Mouse (Mus musculus) heart, adult 2 months (tissue): ENCODE measurements around the gene Msi2.

Source experiments
- CTCF ChIP-seq: fragments of 200-600 bp; IDR thresholded peaks from 2 replicates; pipeline ENCODE4 v1.8.1; 2022; ENCODE audit warnings: antibody characterized with exemption, mild to moderate bottlenecking, moderate library complexity
- EP300 ChIP-seq: fragments of 200-500 bp; IDR thresholded peaks from 2 replicates; pipeline ENCODE4 v1.6.1; 2011; ENCODE audit warnings: low read depth, low read length, control low read depth; ENCODE audit not compliant: insufficient read depth
- POLR2A ChIP-seq: fragments of 200-500 bp; IDR thresholded peaks from 2 replicates; pipeline ENCODE4 v1.6.1; 2011; ENCODE audit warnings: mild to moderate bottlenecking, low read depth, low read length, control low read depth; ENCODE audit not compliant: insufficient read depth

DNA sequence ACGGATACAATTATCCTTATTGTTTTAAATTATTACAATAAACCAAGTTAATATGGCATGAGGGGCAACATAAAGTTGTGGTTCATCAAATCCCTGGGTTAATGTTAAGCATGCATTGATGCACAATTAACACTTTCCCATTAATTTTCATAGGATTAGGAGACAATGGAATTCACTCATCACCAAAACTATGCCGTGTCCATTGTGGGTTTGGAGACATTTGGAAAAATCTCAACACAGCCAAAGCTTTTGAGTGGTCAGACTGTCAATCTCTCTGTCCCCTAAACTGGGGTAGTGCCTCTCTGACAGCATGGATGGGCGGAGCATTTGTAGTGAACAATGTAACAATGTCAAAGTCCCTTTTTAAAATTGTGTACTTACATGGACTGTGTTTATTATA is 1.3 kb upstream of the Msi2 start:
- TF ChIP-seq POLR2A (no peak), EP300 (no peak), CTCF (no peak)
